Mouse (Mus musculus) embryonic fibroblast, embryonic 13.5 days (primary cell): ENCODE data around the gene Map1lc3b.

Source experiments
- CTCF ChIP-seq: IDR thresholded peaks from 2 replicates; pipeline ENCODE4 v1.5.1; 2011; ENCODE audit warnings: mild to moderate bottlenecking, control low read depth, low read length, moderate library complexity, borderline replicate concordance; ENCODE audit not compliant: insufficient read depth
- POLR2A ChIP-seq: IDR thresholded peaks from 2 replicates; pipeline ENCODE4 v1.6.1; 2011; ENCODE audit warnings: low read depth, mild to moderate bottlenecking, control low read depth, low read length, moderate library complexity

DNA sequence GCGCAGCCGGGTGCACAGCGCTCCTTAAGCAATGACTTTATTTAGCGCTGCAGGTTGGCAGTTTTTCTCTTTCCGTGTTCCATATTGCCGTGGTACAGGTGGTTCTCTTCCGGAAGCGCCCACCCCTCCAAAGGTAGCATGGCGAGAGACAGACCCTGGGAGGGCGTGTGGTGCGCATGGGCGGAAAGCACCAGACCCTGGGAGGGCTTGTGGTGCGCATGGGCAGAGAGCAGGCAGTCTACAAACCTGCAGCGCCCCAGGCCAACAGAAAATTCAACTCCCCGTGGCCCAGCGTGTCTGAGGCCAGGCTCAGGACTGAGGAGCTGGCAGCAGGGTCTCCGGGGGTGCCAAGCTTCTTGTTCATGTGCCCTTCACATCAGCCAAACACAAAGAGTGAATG, 19.4 kb upstream of the Map1lc3b start:
- TF ChIP-seq CTCF: no peak
- TF ChIP-seq POLR2A: no peak
